Mouse (Mus musculus) kidney, postnatal 0 days (tissue): ENCODE data around the gene Casq2. TPM values are rescaled to one million over a fixed set of nuclear protein-coding genes. Genes with fewer than 3 reads are reported as not detected.

Experiments
- ATAC-seq: fragments of 200-750 bp; cut with Nextera tagmentation; replicated peaks from 2 replicates; pipeline ENCODE4 v1.8.0; 2017; ENCODE audit warnings: low read depth, moderate number of reproducible peaks, moderate TSS enrichment, moderate library complexity; ENCODE audit not compliant: low FRiP score
- DNase-seq: peaks from one replicate; pipeline ENCODE4 v3.0.0-alpha.2; 2016; ENCODE audit warnings: low spot score
- H3K27ac ChIP-seq: fragments of 300-500 bp; sonication (generic); 2 replicates; pipeline ENCODE4 v1.5.1; 2014; ENCODE audit warnings: mild to moderate bottlenecking
- H3K27me3 ChIP-seq: fragments of 300-500 bp; sonication (generic); 2 replicates; pipeline ENCODE4 v1.6.1; 2014; ENCODE audit warnings: low read length, mixed read lengths; ENCODE audit not compliant: insufficient read depth
- H3K36me3 ChIP-seq: fragments of 300-500 bp; sonication (generic); 2 replicates; pipeline ENCODE4 v1.6.1; 2014; ENCODE audit warnings: low read length, mixed read lengths; ENCODE audit not compliant: insufficient read depth
- H3K4me1 ChIP-seq: fragments of 300-500 bp; sonication (generic); replicated peaks from 2 replicates; pipeline ENCODE4 v1.6.1; 2014; ENCODE audit warnings: antibody characterized with exemption, low read length, mixed read lengths; ENCODE audit not compliant: insufficient read depth
- H3K4me2 ChIP-seq: fragments of 300-500 bp; sonication (generic); 2 replicates; pipeline ENCODE4 v1.6.1; 2014; ENCODE audit warnings: mild to moderate bottlenecking, low read length, moderate library complexity, mixed read lengths
- H3K4me3 ChIP-seq: fragments of 300-500 bp; sonication (generic); replicated peaks from 2 replicates; pipeline ENCODE4 v1.5.1; 2014; ENCODE audit warnings: low read depth, low read length
- H3K9ac ChIP-seq: fragments of 300-500 bp; sonication (generic); 2 replicates; pipeline ENCODE4 v1.6.1; 2014; ENCODE audit warnings: low read depth, low read length
- H3K9me3 ChIP-seq: fragments of 300-500 bp; sonication (generic); replicated peaks from 2 replicates; pipeline ENCODE4 v1.6.1; 2016; ENCODE audit warnings: low read length, inconsistent platforms, mixed read lengths
- CTCF ChIP-seq: IDR thresholded peaks from 2 replicates; pipeline ENCODE4 v1.5.1; 2016; ENCODE audit warnings: antibody characterized with exemption, low read depth, mild to moderate bottlenecking, moderate library complexity
- WGBS: fragments of 180-500 bp; shearing (Covaris S2); extraction: QIAGEN DNeasy Blood & Tissue Kit; methylation state at CpG from one replicate; pipeline ENCODE4 v1.1.7; 2014; 5-methylcytosine and 5-hydroxymethylcytosine counted together
- polyA plus RNA-seq: library from polyadenylated mRNA; unstranded; fragments of >200 nt; fragmentation: Nextera tagmentation; extraction: Ambion mirVana; gene quantifications from 2 replicates; pipeline ENCODE4 v1.2.1, GENCODE M21; 2015

Gene Casq2
- polyA plus RNA-seq, 1 experiment from 2014 or later: 0.47 TPM

DNA sequence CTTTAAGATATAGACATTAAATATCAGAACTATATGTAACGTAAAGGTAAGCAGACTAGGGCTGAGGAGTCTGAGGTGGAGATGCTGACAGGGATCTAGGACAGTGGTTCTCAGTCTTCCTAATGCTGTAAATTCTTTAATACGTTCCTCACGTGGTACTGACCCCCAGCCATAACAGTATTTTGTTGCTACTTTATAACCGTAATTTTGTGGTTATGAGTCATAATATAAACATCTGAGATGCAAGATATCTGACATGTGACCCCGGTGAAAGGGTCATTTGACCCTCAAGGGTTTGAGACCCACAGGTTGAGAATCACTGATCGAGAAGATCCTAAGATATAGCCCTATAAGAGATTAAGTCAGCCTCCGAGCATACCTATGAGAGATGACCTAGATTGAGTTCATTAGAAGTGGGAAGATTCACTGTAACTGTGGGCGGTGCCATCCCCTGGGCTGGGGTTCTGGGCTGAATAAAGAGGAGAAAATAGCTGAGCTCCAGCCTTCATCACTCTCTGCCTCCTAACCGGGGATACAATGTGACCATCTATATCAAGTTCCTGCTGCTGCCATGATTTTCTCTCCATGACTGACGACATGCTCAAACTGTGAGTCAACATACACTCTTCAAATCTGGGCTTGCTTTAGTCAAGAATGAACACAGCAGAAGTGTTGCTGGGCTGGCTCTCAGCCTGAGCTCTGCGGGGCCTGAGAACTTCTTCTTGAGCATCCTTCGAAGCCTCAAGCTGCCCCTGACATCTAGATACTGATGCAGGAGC, 91.8 kb downstream of the Casq2 start:
- H3K4me2 ChIP-seq: no peak overlapping the region
- no peak for DNase-seq
- ATAC-seq: no peak
- H3K4me1 ChIP-seq: no peaks in the 10 kb centered on the region
- no peaks in the 10 kb centered on the region for H3K27me3 ChIP-seq
- H3K36me3 ChIP-seq: 0 out of 2 replicates have a peak, but pooled peaks cover 7% of the 10 kb centered on the region
- no peak for TF ChIP-seq CTCF
- H3K27ac ChIP-seq: no peak overlapping the region
- no peaks in the 10 kb centered on the region for H3K9me3 ChIP-seq
- no peak overlapping the region for H3K4me3 ChIP-seq
- no peak overlapping the region for H3K9ac ChIP-seq
- WGBS: 93% methylated on average over 12 of the region's 12 CpGs

DNA sequence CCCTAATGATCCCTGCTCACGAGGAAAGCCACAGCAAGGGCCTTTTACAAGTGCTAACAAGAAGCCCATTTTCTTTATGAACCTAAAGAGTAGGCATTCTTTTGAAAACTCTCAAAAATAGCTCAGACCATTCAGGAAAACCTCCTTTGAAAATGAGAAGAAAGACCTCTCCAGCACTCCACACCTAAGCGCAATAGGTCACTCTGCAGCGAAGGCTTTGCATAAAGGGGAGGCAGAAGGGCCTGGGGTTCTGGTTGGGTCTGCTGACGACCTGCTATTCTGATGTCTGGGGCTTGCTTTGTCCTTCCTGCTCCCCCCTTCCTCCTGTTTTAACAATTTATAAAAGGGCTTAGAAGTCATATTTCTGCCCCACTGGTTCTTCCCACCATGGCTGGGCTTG, 93.7 kb downstream of the Casq2 start:
- Histone ChIP-seq H3K4me1 (no peaks in the 10 kb centered on the region), H3K4me3 (no peak overlapping the region), H3K9ac (no peak overlapping the region), H3K9me3 (no peaks in the 10 kb centered on the region), H3K27ac (no peak overlapping the region), H3K27me3 (no peaks in the 10 kb centered on the region), H3K4me2 (no peak overlapping the region), H3K36me3 (peaks cover 13% of the 10 kb centered on the region; the same call in 1 of the 2 replicates)
- ATAC-seq: no peak
- WGBS: 90% methylated on average over 4 of the region's 4 CpGs
- TF ChIP-seq CTCF: no peak
- no peak for DNase-seq

DNA sequence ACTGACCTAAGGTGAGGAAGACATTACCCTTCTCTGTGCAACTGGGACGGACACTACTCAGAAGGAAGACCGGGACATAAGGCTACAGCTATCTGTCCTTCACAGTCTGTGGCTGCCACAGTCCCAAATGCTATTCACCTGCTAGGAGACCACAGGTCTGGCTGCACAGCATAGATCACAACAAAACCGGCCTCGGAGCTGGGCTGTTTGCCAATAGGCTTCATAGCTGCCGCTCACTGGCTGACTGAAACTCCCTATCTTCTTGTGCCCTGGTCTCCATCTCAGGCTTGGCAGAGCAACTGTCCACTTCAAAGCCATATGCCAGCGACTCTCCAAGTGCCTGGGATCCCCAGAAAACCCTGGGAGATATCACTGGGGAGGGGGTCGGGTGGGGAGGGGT, 94.5 kb downstream of the Casq2 start:
- H3K27ac ChIP-seq: no peak overlapping the region
- H3K9me3 ChIP-seq: no peaks in the 10 kb centered on the region
- no peak overlapping the region for H3K9ac ChIP-seq
- TF ChIP-seq CTCF: no peak
- H3K36me3 ChIP-seq: peaks cover 13% of the 10 kb centered on the region; the same call in 1 of the 2 replicates
- H3K27me3 ChIP-seq: no peaks in the 10 kb centered on the region
- DNase-seq: no peak
- no peak for ATAC-seq
- WGBS: 63% methylated on average over 7 of the region's 7 CpGs
- no peak overlapping the region for H3K4me2 ChIP-seq
- H3K4me3 ChIP-seq: no peak overlapping the region
- H3K4me1 ChIP-seq: no peaks in the 10 kb centered on the region

DNA sequence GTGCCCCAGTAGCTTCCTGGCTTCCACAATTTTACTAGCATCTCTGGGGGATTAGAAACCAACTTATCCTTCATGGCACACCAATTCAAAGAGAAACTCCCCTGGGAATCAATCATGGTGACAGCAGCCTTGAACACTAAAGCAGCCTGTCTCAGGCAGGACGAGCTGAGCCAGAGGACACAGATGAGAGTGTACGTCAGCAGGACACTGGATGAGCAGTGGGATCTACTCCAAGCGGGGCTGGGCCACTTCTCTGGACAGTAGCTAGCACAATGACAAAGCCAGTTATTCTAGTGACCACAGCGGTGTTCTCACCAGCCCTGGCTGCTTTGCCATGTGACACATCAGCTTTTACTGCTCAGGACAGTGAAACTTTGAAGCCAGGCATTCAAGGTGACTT, 95.0 kb downstream of the Casq2 start:
- Histone ChIP-seq H3K36me3 (peaks cover 13% of the 10 kb centered on the region; the same call in 1 of the 2 replicates), H3K27ac (no peak overlapping the region), H3K4me1 (no peaks in the 10 kb centered on the region), H3K9me3 (no peaks in the 10 kb centered on the region), H3K4me2 (no peak overlapping the region), H3K4me3 (no peak overlapping the region), H3K27me3 (no peaks in the 10 kb centered on the region), H3K9ac (no peak overlapping the region)
- TF ChIP-seq CTCF: no peak
- ATAC-seq (no peak), DNase-seq (no peak)
- 83% methylated on average over 4 of the region's 4 CpGs for WGBS

DNA sequence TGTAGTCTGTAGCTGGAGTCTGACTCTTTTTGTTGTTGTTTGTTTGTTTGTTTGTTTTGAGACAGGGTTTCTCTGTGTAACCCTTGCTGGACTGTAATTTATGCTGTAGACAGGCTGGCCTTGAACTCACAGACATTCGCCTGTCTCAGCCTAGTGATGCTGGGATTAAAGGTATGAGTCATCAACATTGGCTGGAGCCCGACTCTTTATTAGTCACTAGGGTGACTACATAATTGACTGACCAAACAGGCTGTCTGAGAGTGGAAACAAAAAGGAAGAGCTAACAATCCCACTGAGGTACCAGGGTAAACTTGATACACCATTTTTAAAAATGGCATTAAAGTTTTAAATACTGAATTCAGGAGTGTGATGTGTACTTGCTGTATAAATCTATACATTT, 96.4 kb downstream of the Casq2 start:
- H3K4me3 ChIP-seq: no peak overlapping the region
- DNase-seq (no peak), ATAC-seq (no peak)
- no peak overlapping the region for H3K27ac ChIP-seq
- no peaks in the 10 kb centered on the region for H3K27me3 ChIP-seq
- H3K9ac ChIP-seq: no peak overlapping the region
- peaks cover 17% of the 10 kb centered on the region; the same call in 1 of the 2 replicates for H3K36me3 ChIP-seq
- no peak for TF ChIP-seq CTCF
- H3K4me2 ChIP-seq: no peak overlapping the region
- no peaks in the 10 kb centered on the region for H3K9me3 ChIP-seq
- H3K4me1 ChIP-seq: no peaks in the 10 kb centered on the region
- WGBS: 75% methylated on average over 2 of the region's 2 CpGs

DNA sequence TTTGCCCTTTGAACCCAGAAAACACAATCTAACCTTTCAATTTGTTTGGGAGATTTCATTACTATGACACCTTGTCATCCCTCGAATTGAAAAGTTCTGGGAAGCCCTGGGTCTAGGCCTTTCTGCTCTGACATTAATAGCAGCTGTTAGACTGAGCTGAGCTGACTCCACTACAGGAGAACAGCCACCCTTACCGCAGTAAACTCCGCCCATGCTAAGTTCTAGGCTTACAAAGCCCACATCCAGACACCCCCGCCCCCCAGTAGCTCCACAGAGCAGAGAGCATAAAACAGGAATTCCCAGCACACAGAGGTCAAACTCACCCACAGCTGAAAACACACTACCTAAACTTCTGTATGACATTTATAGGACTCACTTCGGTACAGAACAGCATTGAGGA, 98.5 kb downstream of the Casq2 start:
- DNase-seq: no peak
- Histone ChIP-seq H3K27me3 (no peaks in the 10 kb centered on the region), H3K9ac (no peak overlapping the region), H3K36me3 (peaks cover 17% of the 10 kb centered on the region), H3K4me2 (no peak overlapping the region), H3K4me3 (no peak overlapping the region), H3K9me3 (no peaks in the 10 kb centered on the region), H3K27ac (no peak overlapping the region), H3K4me1 (0 out of 2 replicates have a peak, but pooled peaks cover 4% of the 10 kb centered on the region)
- no peak for TF ChIP-seq CTCF
- WGBS: 21% methylated on average over 5 of the region's 5 CpGs
- no peak for ATAC-seq
